In genomic region chr12:54879630-54880029, GRCm38 (mm10) we compare ENCODE assay signal across 8 mouse cellular contexts. TPM values are rescaled to one million over a fixed set of nuclear protein-coding genes. Genes with fewer than 3 reads are reported as not detected.
DNase-seq lines count a peak whose midpoint lies in the region; ATAC-seq and TF ChIP-seq lines count a peak whose summit lies in the region.

No protein-coding gene starts in this region.

- H3K4me2 ChIP-seq in forebrain, embryonic 12.5 days: no peak overlapping the region
- no peak overlapping the region for H3K4me2 ChIP-seq in embryonic facial prominence, embryonic 14.5 days (ENCODE audit: low read depth, low read length)
- no peak overlapping the region for H3K4me2 ChIP-seq in lung, embryonic 14.5 days

- WGBS in forebrain, embryonic 10.5 days: 15% methylated on average over 6 of the region's 6 CpGs
- 16% methylated on average over 6 of the region's 6 CpGs for WGBS in forebrain, embryonic 12.5 days
- 16% methylated on average over 6 of the region's 6 CpGs for WGBS in embryonic facial prominence, embryonic 14.5 days
- WGBS in lung, embryonic 14.5 days: 9% methylated on average over 6 of the region's 6 CpGs

- peak; percentile 82 for TF ChIP-seq CTCF in lung, embryonic 14.5 days (IDR thresholded peaks at IDR 0.05; ENCODE audit: low read depth)

- peak; percentile 49 for DNase-seq in forebrain, embryonic 10.5 days (ENCODE audit: extremely low spot score, low spot score)
- DNase-seq in 416B (ENCODE audit: low read depth): peak; percentile 75
- DNase-seq in adrenal gland, postnatal 14 days: peak; percentile 63
- peak; percentile 79 for DNase-seq in embryonic facial prominence, embryonic 14.5 days (ENCODE audit: low spot score)
- peak; percentile 75 for DNase-seq in kidney, adult 9 months
- DNase-seq in lung, embryonic 14.5 days: peak; percentile 87
- peak; percentile 53 for DNase-seq in spleen, adult 12 weeks (ENCODE audit: low spot score)

- no peak for ATAC-seq in forebrain, embryonic 12.5 days (ENCODE audit: low FRiP score)
- no peak for ATAC-seq in embryonic facial prominence, embryonic 14.5 days (ENCODE audit: low read depth)
- no peak for ATAC-seq in lung, embryonic 14.5 days (ENCODE audit: insufficient read depth)

- no peak overlapping the region for H3K27ac ChIP-seq in forebrain, embryonic 10.5 days
- H3K27ac ChIP-seq in forebrain, embryonic 12.5 days: no peak overlapping the region
- no peak overlapping the region for H3K27ac ChIP-seq in embryonic facial prominence, embryonic 14.5 days (replicated peaks; ENCODE audit: low read depth, low read length)
- no peak overlapping the region for H3K27ac ChIP-seq in lung, embryonic 14.5 days (ENCODE audit: low read depth)

- no peak overlapping the region for H3K4me3 ChIP-seq in forebrain, embryonic 10.5 days
- H3K4me3 ChIP-seq in forebrain, embryonic 12.5 days (replicated peaks): no peak overlapping the region
- H3K4me3 ChIP-seq in embryonic facial prominence, embryonic 14.5 days (ENCODE audit: low read depth, low read length): no peak overlapping the region
- H3K4me3 ChIP-seq in lung, embryonic 14.5 days (ENCODE audit: low read depth, low read length): no peak overlapping the region

- H3K27me3 ChIP-seq in forebrain, embryonic 10.5 days (ENCODE audit: poor library complexity, severe bottlenecking): no peaks in the 10 kb centered on the region
- no peaks in the 10 kb centered on the region for H3K27me3 ChIP-seq in forebrain, embryonic 12.5 days
- H3K27me3 ChIP-seq in embryonic facial prominence, embryonic 14.5 days (replicated peaks; ENCODE audit: control insufficient read depth, insufficient read depth, low read length): no peaks in the 10 kb centered on the region
- no peaks in the 10 kb centered on the region for H3K27me3 ChIP-seq in lung, embryonic 14.5 days (ENCODE audit: insufficient read depth, low read length)

- no peak overlapping the region for H3K9ac ChIP-seq in forebrain, embryonic 12.5 days
- no peak overlapping the region for H3K9ac ChIP-seq in embryonic facial prominence, embryonic 14.5 days (ENCODE audit: low read depth, low read length)
- H3K9ac ChIP-seq in lung, embryonic 14.5 days: no peak overlapping the region

- H3K4me1 ChIP-seq in forebrain, embryonic 10.5 days: no peaks in the 10 kb centered on the region; the same call in 1 of the 2 replicates
- no peaks in the 10 kb centered on the region for H3K4me1 ChIP-seq in forebrain, embryonic 12.5 days
- no peaks in the 10 kb centered on the region for H3K4me1 ChIP-seq in embryonic facial prominence, embryonic 14.5 days (ENCODE audit: control insufficient read depth, insufficient read depth, low read length)
- H3K4me1 ChIP-seq in lung, embryonic 14.5 days (ENCODE audit: insufficient read depth): no peaks in the 10 kb centered on the region

- H3K9me3 ChIP-seq in forebrain, embryonic 10.5 days: no peaks in the 10 kb centered on the region
- no peaks in the 10 kb centered on the region for H3K9me3 ChIP-seq in forebrain, embryonic 12.5 days
- H3K9me3 ChIP-seq in embryonic facial prominence, embryonic 14.5 days (ENCODE audit: control insufficient read depth, low read length): no peaks in the 10 kb centered on the region
- H3K9me3 ChIP-seq in lung, embryonic 14.5 days (ENCODE audit: low read depth, low read length): no peaks in the 10 kb centered on the region

- no peaks in the 10 kb centered on the region for H3K36me3 ChIP-seq in forebrain, embryonic 10.5 days (replicated peaks)
- no peaks in the 10 kb centered on the region for H3K36me3 ChIP-seq in forebrain, embryonic 12.5 days (replicated peaks)
- H3K36me3 ChIP-seq in embryonic facial prominence, embryonic 14.5 days (ENCODE audit: control insufficient read depth, insufficient read depth, low read length): no peaks in the 10 kb centered on the region
- H3K36me3 ChIP-seq in lung, embryonic 14.5 days (ENCODE audit: insufficient read depth): no peaks in the 10 kb centered on the region

RNA-seq across cellular contexts. Expression of gene Cfl2, which starts 17.0 kb away (rescaled TPM):
- polyA plus RNA-seq in forebrain, embryonic 10.5 days (2016; fragmentation: Nextera tagmentation; extraction: Ambion mirVana): 198 and 200 TPM in 2 replicates
- polyA plus RNA-seq in forebrain, embryonic 12.5 days (2016; fragmentation: Nextera tagmentation; extraction: Ambion mirVana): 263 and 275 TPM in 2 replicates
- 129 and 134 TPM in 2 replicates for total RNA-seq in adrenal gland, postnatal 14 days (2021)
- polyA plus RNA-seq in embryonic facial prominence, embryonic 14.5 days (2014; fragmentation: Nextera tagmentation; extraction: Ambion mirVana): 314 and 361 TPM in 2 replicates
- polyA plus RNA-seq in lung, embryonic 14.5 days (2014; fragmentation: Nextera tagmentation; extraction: Ambion mirVana): 180 and 196 TPM in 2 replicates
